Mouse (Mus musculus) lung, adult 10 weeks (tissue): ENCODE results near the gene E2f3. TPM values are rescaled to one million over a fixed set of nuclear protein-coding genes. Genes with fewer than 3 reads are reported as not detected.

Experiments
- polyA plus RNA-seq: library from polyadenylated mRNA; stranded (reverse); fragments of 350-450 nt; fragmentation: Illumina TruSeq; extraction: RNeasy Lipid Tissue Mini Kit (QIAGEN cat#74804); gene quantifications from one replicate; pipeline ENCODE4 v1.2.3, GENCODE M21; 2014; ENCODE audit warnings: low read depth, low replicate concordance; ENCODE audit not compliant: insufficient read depth

Gene E2f3
- polyA plus RNA-seq: 1.9 TPM

GRCm38 (mm10) chr13:29985855-29986755 lies at the start of gene E2f3:
E2f3 (minus strand) TSS chr13:29986063.

Other genes with a start within 250 kb of the E2f3 start
- 5.4 TPM for gene Cdkal1, start 130.4 kb downstream of the E2f3 start, polyA plus RNA-seq
- 5.4 TPM for gene Mboat1, start 150.4 kb upstream of the E2f3 start, polyA plus RNA-seq